Mouse (Mus musculus) thymus, adult 2 months (tissue): ENCODE measurements around the gene Selenbp2.
"Not testable (repeated sequence)": the region's sequence is repeated elsewhere in the genome, so short reads cannot be mapped to it uniquely, and the experiment has no call there.

ENCODE experiments used
- CTCF ChIP-seq: fragments of 200-500 bp; IDR thresholded peaks from 2 replicates; pipeline ENCODE4 v1.5.1; 2012; ENCODE audit warnings: mild to moderate bottlenecking, control low read depth, low read length, moderate library complexity, borderline replicate concordance; ENCODE audit not compliant: control insufficient read depth, poor library complexity, insufficient read depth; ENCODE audit errors: extremely low read depth
- POLR2A ChIP-seq: fragments of 200-500 bp; IDR thresholded peaks from 2 replicates; pipeline ENCODE4 v1.6.1; 2012; ENCODE audit warnings: mild to moderate bottlenecking, low read length, control low read depth, moderate library complexity; ENCODE audit not compliant: control insufficient read depth, poor library complexity, insufficient read depth; ENCODE audit errors: extremely low read depth

- TF ChIP-seq CTCF, POLR2A: not testable (repeated sequence)
Measured at GRCm38 (mm10) chr3:94696257-94696656, 2.9 kb downstream of the Selenbp2 start.
